Mouse (Mus musculus) urinary bladder, postnatal 36 days (tissue): ENCODE measurements around the gene Slc35d1.
A peak's percentile ranks its signal among the peaks of the same experiment; 100 is the strongest.

Experiments used
- DNase-seq, 2 experiments: peaks; one replicate each; pipeline ENCODE4 v3.0.0; 2022; ENCODE audit warnings: low spot score in 2 of 2, mixed read lengths in 1 of 2

Slc35d1 gene

DNA sequence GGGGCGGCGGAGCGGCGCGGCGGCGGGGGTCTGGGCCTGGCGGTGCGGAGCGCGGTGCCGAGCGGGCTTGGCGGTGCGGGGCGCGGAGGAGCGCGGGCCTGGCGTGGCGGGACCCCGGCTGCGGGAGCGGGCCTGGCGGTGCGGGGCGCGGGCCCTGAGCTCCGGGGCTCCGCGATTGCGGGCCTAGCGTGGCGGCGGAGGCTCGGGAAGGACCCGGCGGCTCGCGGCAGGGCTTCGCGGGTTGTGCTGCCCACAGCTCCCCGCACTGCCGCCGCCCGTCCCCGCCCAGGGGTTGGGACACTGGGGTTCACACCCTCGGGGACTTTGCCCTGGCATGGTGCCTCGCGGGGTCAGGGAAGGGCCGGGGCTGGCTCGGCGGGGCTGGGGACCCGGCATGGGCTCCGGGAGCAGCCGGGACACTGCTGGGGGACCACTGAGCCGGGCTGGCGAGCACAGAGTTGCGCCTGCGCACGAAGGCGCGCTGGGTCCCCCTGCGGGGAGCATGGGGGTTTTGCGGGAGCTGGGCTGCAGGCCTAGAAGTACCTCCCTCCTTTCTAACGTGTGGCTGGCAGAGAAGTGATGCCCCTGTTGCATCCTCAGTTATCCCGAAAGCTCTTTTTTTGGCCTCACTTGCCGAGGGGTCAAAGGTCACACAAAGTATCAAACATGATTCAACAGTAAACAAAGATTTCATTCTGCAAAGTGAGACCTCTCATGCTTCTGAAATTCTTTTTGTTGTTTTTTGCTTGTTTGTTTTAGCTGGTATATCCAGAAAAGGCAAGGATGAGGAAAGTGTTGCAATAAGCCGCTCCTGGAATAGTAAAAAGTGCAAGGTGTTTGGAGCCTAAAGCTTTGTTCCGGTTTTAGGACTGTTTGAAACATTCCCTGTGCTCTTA, at the start of gene Slc35d1:
Gene Slc35d1 (minus strand): TSS at position 240 of the 896 bp plus-strand sequence.
- DNase-seq: peak; percentile 63 to 71

- DNase-seq: no peak
Observed at GRCm38 (mm10) chr4:103263812-103264396, 48.9 kb upstream of the Slc35d1 start.

DNA sequence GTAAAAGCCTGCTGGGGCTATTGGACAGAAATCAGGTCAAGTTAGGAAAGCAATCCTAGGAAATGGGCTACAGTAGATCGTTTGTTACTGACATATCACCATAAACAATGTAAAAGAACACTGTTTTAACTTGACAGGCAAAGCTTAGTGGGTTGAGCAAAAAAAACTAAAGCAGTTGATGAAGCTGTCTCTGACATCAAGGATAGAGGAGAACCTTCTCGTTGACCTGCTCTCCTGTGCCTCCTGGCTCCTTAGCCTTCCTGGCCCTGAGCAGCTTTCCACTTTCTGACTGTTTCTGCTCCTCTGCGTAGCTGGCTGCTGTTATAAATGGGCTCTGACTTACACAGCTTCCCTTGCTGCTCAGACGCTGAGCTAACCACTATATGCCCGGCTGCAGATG, 48.4 kb upstream of the Slc35d1 start:
- DNase-seq: no peak

DNA sequence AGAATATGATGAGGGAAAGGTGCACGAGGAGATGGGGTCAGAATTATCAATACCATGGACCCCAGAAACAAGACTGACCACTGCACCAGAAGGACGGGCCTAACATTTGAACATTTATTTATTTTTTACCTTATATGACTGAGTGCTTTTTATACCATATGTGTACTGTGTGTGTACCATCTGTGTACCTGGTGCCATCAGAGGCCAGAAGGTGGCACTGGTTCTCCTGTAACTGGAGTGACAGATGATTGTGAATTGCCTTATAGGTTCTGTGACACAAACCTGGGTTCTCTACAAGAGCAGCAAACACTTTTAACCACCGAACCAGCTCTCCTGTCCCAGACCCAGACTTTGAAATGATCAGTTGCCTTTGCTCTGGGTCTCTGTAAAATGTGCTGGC, 43.9 kb upstream of the Slc35d1 start:
- DNase-seq: no peak

- no peak for DNase-seq
Observed at GRCm38 (mm10) chr4:103253846-103254245, 38.9 kb upstream of the Slc35d1 start.

DNA sequence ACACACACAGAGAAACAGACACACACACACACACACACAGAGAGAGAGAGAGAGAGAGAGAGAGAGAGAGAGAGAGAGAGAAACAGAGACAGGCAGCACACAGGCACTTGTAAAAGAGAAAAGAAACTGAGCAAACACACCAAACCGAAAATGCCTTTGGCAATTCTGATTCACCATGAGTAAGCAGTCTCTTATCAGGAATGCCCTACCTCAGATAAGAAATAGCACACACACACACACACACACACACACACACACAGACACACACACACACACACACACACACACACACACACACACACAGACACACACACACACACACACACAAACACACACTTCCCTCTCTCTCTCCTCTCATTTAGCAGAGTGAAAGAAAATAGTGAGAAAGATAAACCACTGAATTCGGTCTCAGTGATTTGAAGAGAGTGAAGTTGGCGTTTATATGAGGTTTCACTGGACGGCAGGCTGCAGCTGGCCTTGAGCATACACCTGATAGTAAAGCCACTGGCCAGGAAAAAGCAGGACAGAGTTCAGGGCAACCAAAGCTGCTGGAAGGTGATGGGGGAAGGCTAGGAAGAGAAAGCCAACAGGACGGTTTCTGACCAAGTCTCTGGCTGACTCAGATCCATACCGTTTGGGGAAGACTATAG, 34.6 kb upstream of the Slc35d1 start:
- peak; percentile 10 to 28 for DNase-seq

GRCm38 (mm10) chr4:103247813-103248212, 32.8 kb upstream of the Slc35d1 start:
- DNase-seq: no peak

- no peak for DNase-seq
Observed at GRCm38 (mm10) chr4:103247249-103247648, 32.3 kb upstream of the Slc35d1 start.

- DNase-seq: no peak
Observed at GRCm38 (mm10) chr4:103232156-103232555, 17.2 kb upstream of the Slc35d1 start.

GRCm38 (mm10) chr4:103222854-103223253, 7.9 kb upstream of the Slc35d1 start:
- no peak for DNase-seq

DNA sequence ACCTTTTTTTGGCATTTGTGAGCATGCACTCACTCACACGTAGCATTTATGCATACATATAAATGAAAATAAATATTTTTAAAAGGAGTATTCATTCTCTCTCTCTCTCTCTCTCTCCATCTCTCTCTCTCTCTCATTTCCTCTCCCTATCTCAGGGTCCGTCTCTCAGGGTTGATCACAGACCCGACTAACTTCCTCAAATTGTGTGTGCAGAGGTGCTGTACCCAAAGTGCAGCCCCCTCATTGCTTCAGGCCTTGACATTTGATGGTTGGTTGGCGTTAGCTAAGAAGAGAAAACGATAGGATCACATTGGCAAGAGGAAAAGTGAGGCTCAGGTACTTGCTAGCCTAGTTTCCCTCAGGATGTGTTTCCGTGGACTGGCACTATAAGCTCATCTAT, 6.8 kb upstream of the Slc35d1 start:
- DNase-seq: no peak

DNA sequence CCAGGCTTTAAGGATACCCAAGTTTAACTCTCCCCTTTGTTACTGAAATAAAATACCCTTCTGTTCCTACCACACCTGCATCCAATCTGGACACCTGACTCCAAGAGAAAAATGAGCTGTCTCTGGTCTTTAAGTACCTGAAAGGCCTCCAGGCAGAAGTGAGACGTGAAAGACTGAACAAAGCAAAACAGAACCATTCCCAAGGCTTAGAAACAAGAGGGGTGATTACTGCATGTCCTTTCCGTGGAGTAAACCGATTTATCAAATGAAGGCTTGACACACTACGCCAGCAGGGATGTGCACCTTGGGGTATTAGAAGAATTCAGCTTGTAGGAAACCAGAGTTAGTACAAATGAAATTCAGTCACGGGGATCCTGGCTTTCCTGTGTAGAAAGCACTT, 4.0 kb upstream of the Slc35d1 start:
- no peak for DNase-seq

DNA sequence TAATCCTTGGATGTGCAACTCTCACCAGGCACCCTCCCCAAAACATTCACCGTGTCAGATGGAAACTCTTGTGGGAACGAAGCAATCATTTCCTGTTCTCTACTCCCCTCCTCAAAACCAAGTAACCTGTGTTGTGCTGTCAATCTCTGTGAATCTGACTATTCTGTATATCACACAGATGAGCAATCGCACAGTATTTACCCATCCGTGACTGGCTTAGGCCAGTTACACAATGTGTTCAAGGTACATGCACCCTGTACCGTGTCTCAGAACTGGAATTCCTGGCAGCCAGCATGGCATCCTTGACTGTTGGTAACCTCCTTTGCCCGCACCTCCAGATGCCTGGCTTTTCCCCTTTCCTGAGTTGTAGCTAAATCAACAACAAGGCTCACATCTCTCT, 1.1 kb upstream of the Slc35d1 start:
- DNase-seq: no peak

DNA sequence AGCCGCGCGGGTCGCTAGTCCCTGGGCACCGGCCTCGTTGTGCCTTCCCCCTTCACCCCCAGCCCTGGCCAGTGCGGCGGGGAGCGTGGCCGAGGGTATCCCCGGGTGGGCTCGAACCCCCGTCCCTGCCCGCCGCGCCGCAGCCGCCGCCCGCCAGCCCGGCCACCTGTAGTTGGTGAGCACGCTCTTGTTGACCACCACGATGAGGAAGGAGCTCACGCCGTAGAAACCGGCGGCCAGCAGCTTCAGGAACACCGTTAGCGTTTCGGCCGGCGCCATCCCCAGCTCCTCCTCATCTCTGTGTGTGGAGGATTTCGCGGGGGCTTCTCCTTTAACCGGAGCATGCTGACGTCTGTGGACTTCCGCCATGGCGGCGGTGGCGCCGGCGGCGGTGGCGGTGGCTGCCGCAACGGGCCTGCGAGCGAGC, 453 bp downstream of the Slc35d1 start:
- DNase-seq: peak; percentile 49 to 62

GRCm38 (mm10) chr4:103213859-103214497, 986 bp downstream of the Slc35d1 start:
- DNase-seq: no peak

DNA sequence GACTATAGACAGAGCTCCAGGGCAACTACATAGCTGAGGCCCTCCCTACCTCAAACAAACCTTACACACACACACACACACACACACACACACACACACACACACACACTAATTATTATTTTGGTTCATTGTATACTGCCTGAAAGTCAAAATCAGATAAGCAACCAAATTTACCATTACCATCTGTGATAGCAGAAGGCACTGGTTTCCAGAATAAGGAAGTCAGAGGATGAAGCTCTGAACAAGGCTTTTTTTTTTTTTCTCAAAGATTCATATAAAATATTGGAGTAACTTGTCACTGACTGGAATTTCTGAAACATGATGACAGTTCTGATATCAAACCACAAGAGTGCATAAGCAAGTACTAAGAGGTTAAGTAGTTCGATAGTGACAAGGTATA, 6.4 kb downstream of the Slc35d1 start:
- DNase-seq: no peak

GRCm38 (mm10) chr4:103203646-103204045, 11.3 kb downstream of the Slc35d1 start:
- DNase-seq: no peak

DNA sequence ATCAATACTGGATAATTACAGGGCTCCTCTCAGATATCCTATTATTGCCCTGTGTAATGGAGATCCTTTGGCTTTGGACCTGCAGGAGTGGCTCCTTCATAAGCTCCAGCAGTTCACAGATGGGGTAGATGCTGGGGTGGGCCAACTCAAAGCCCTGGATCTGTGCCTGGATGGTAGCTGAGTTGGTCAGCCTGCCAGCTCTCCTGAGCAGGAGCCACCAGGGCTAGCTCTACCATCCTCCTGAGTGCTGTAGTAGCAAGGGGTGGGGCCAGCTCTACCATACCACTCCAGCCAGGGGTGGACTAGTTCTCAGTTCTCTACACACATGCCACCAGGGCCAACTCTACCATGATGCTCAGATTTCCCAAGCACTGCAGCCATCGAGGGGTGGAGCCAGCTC, 14.9 kb downstream of the Slc35d1 start:
- no peak for DNase-seq

DNA sequence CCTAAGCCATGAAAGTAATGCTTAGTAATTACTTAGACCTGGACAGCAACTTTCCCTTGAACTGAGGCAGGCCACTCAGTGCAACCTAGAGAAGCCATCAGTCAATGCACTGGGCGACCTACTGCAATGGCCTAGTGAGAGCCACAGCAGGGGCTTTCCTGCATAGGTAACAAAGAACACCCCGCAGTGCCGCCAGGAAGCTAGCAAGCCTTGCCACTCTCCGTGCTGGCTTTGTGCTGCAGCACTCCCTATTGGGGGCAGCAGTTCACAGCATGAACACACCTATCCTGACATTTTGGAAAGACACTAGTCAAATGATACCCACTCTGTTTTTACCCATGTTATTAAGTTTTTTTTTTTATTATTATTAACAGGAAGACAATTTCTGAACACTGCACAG, 15.9 kb downstream of the Slc35d1 start:
- no peak for DNase-seq

- no peak for DNase-seq
Observed at GRCm38 (mm10) chr4:103197401-103197800, 17.6 kb downstream of the Slc35d1 start.

GRCm38 (mm10) chr4:103192421-103192820, 22.5 kb downstream of the Slc35d1 start:
- DNase-seq: no peak
